Mouse (Mus musculus): ENCODE measurements around the gene Irx4. TPM values are rescaled to one million over a fixed set of nuclear protein-coding genes. Genes with fewer than 3 reads are reported as not detected.
A peak's percentile ranks its signal among the peaks of the same experiment; 100 is the strongest.

Irx4 gene
- polyA plus RNA-seq (2015; fragmentation: Nextera tagmentation; extraction: Ambion mirVana): 5.8 and 7.3 TPM in 2 replicates

DNA sequence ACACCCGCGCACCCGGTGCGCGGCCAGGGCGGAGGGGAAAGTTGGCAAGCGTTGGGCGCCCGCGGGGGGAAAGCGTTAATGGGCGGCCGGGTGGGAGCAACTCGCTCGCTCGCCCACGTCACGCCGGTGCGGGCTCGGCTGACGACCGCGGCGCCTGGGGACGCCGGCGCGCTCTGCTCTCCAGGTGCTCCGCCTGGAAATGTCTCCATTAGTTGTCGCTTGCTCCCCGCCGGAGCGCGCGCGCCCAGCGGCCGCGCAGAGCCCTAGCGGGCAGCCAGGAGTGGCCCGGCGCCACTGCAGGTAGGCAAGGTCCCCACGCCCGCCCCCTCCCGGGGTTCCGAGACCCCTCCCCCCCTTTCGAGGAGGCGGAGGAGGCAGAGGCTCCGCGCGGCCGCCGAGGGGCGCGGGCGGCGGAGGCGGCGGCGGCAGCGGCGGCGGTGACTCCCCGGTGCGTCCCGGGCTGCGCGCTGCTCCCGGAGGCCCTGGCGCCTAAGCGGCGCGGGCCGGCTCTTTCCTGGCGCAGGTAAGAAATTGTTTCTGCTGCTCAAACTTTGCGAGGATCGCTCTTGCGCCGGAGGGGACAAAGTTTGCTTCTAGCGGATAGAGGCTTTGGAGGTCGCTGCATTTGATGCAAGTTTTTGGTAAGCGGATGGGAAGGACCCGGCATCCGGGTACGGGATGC, at the start of gene Irx4:
TSS of gene Irx4 (plus strand) at position 126 of the 682 bp plus-strand sequence.
- H3K27ac ChIP-seq: peak within 1 kb of the TSS; percentile 63
- H3K9me3 ChIP-seq: no peaks in the 10 kb centered on the region
- H3K27me3 ChIP-seq: peaks cover 99% of the 10 kb centered on the region
- H3K36me3 ChIP-seq: no peaks in the 10 kb centered on the region
- peak within 1 kb of the TSS; percentile 67 for H3K9ac ChIP-seq
- 1% methylated on average over 70 of the region's 86 CpGs for WGBS
- H3K4me2 ChIP-seq: peak within 1 kb of the TSS; percentile 74
- peak within 1 kb of the TSS; percentile 48 for H3K4me3 ChIP-seq
- H3K4me1 ChIP-seq (replicated peaks): peaks cover 47% of the 10 kb centered on the region
- no peak; the same call in 1 of the 2 replicates for ATAC-seq (ENCODE audit: low FRiP score)

GRCm38 (mm10) chr13:73214301-73214700, 46.0 kb upstream of the Irx4 start:
- Histone ChIP-seq H3K27me3 (no peaks in the 10 kb centered on the region), H3K36me3 (no peaks in the 10 kb centered on the region), H3K4me2 (no peak overlapping the region), H3K4me3 (no peak overlapping the region), H3K9me3 (peaks cover 10% of the 10 kb centered on the region), H3K4me1 (replicated peaks) (no peaks in the 10 kb centered on the region), H3K27ac (no peak overlapping the region), H3K9ac (no peak overlapping the region)
- no peak for ATAC-seq (ENCODE audit: low FRiP score)
- WGBS: 66% methylated on average over 10 of the region's 10 CpGs

GRCm38 (mm10) chr13:73236461-73236860, 23.8 kb upstream of the Irx4 start:
- peaks cover 9% of the 10 kb centered on the region; the same call in 1 of the 2 replicates for H3K4me1 ChIP-seq (replicated peaks)
- H3K9me3 ChIP-seq: no peaks in the 10 kb centered on the region
- no peaks in the 10 kb centered on the region for H3K36me3 ChIP-seq
- no peak overlapping the region for H3K4me2 ChIP-seq
- no peak overlapping the region for H3K4me3 ChIP-seq
- H3K9ac ChIP-seq: no peak overlapping the region
- ATAC-seq (ENCODE audit: low FRiP score): no peak
- H3K27me3 ChIP-seq: peaks cover 1% of the 10 kb centered on the region; the same call in 1 of the 2 replicates
- no peak overlapping the region for H3K27ac ChIP-seq
- 46% methylated on average over 8 of the region's 8 CpGs for WGBS

DNA sequence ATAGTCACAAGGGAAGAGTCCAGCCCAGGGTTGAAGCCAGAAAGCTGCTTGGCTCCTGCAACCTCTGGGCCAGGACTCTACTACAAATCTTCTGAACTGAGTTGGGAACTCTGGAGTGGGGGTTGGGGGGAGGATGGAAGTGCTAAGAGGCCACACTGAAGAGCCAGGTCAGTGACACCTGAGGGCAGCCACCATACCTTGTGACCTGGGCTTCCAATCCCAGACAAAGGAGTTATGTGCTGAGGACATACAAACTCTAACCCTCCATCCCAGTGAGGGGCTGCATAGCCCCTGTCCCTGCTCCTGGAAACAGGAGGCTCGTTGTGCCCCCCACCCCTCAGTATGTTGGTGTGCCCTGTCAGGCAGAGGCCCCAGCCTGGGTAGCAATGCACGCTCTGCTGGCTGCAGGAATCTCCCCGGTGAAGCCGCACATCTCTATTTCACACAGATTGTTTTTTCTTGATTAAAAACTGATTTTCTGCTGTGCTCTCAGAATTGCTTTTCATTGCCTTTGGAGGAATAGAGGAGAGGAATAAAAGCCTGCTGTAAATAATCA, 21.0 kb upstream of the Irx4 start:
- WGBS: 75% methylated on average over 4 of the region's 4 CpGs
- H3K4me1 ChIP-seq (replicated peaks): peaks cover 9% of the 10 kb centered on the region; the same call in 1 of the 2 replicates
- no peak overlapping the region for H3K4me3 ChIP-seq
- peaks cover 5% of the 10 kb centered on the region; the same call in 1 of the 2 replicates for H3K9me3 ChIP-seq
- H3K9ac ChIP-seq: no peak overlapping the region
- H3K36me3 ChIP-seq: no peaks in the 10 kb centered on the region
- ATAC-seq (ENCODE audit: low FRiP score): peak; percentile 66; the same call in 1 of the 2 replicates
- peaks cover 3% of the 10 kb centered on the region; the same call in 1 of the 2 replicates for H3K27me3 ChIP-seq
- H3K4me2 ChIP-seq: no peak overlapping the region
- H3K27ac ChIP-seq: no peak overlapping the region

- peaks cover 9% of the 10 kb centered on the region; the same call in 1 of the 2 replicates for H3K4me1 ChIP-seq (replicated peaks)
- H3K9me3 ChIP-seq: peaks cover 6% of the 10 kb centered on the region; the same call in 1 of the 2 replicates
- no peak overlapping the region for H3K27ac ChIP-seq
- H3K27me3 ChIP-seq: peaks cover 6% of the 10 kb centered on the region; the same call in 1 of the 2 replicates
- no peak for ATAC-seq (ENCODE audit: low FRiP score)
- H3K4me2 ChIP-seq: no peak overlapping the region
- H3K9ac ChIP-seq: no peak overlapping the region
- 92% methylated on average over 5 of the region's 5 CpGs for WGBS
- no peak overlapping the region for H3K4me3 ChIP-seq
- no peaks in the 10 kb centered on the region for H3K36me3 ChIP-seq
Measured at GRCm38 (mm10) chr13:73242556-73242955, 17.7 kb upstream of the Irx4 start.

DNA sequence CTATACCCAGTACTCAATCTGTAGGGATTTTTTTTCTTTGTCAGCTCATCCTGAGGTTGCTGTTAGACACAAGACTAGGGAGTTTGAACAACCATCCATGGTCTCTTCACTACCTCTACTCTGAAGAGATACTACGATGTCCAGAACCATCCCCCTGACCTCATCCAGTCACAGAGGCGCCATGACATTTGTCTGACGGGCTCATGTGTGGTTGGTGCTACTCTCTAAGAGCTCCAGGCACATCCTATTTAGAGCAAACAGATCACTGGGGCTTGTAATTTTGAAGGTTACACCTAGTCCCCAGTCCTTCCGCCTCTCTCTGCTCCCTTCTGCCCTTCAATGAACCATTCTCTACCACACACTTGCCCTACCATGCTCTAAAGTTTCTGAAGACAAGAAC, 13.3 kb upstream of the Irx4 start:
- Histone ChIP-seq H3K36me3 (no peaks in the 10 kb centered on the region), H3K4me3 (no peak overlapping the region), H3K27me3 (peaks cover 34% of the 10 kb centered on the region), H3K27ac (no peak overlapping the region), H3K4me2 (no peak overlapping the region), H3K9ac (no peak overlapping the region), H3K9me3 (peaks cover 6% of the 10 kb centered on the region; the same call in 1 of the 2 replicates), H3K4me1 (replicated peaks) (no peaks in the 10 kb centered on the region)
- 95% methylated on average over 4 of the region's 4 CpGs for WGBS
- ATAC-seq (ENCODE audit: low FRiP score): no peak

- Histone ChIP-seq H3K4me3 (no peak overlapping the region), H3K36me3 (no peaks in the 10 kb centered on the region), H3K4me2 (no peak overlapping the region), H3K9ac (no peak overlapping the region), H3K27ac (no peak overlapping the region), H3K9me3 (no peaks in the 10 kb centered on the region), H3K27me3 (peaks cover 65% of the 10 kb centered on the region), H3K4me1 (replicated peaks) (no peaks in the 10 kb centered on the region)
- ATAC-seq (ENCODE audit: low FRiP score): no peak
- 45% methylated on average over 7 of the region's 7 CpGs for WGBS
Measured at GRCm38 (mm10) chr13:73251222-73251621, 9.1 kb upstream of the Irx4 start.

DNA sequence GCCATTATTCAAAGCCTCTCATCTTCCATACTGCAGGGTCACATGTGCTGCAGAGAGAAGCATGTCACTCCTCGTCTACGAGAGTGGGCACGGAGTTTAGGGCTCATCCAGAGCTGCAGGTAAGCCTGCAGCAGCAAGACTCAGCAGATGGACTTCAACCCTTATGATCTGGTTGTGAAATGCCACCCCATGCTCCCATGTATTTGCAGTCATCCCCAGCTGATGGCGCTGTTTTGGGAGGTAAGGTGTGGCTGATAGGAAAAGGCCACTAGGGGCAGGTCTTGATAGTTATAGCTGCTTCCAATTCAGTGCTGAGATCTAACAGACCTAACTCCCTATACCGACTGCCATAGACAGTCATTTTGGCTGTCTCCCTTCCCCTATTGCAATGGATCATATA, 8.3 kb upstream of the Irx4 start:
- no peak for ATAC-seq (ENCODE audit: low FRiP score)
- Histone ChIP-seq H3K27ac (no peak overlapping the region), H3K4me2 (no peak overlapping the region), H3K9ac (no peak overlapping the region), H3K36me3 (no peaks in the 10 kb centered on the region), H3K27me3 (peaks cover 73% of the 10 kb centered on the region), H3K9me3 (no peaks in the 10 kb centered on the region), H3K4me3 (no peak overlapping the region), H3K4me1 (replicated peaks) (no peaks in the 10 kb centered on the region)
- WGBS: 60% methylated on average over 5 of the region's 5 CpGs

DNA sequence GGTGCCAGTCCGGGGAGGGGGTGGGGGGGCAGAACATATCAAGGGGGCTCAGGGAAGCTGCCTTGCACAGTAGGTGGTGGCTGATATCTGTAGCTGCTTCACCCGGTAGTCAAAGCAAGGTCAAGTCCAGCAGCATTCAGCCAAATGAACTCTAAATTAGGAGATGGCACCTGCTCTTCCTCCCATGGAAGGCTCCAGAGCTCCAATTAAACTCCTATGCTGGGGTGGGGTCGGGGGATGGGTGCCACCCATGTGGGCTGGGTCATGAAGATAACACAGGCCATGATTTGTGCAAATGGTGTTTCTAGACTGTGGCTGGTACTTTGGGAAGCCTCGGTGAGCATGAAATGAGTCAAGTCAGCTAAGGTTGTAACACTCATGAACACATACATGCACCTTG, 1.9 kb upstream of the Irx4 start:
- Histone ChIP-seq H3K4me1 (replicated peaks) (peaks cover 28% of the 10 kb centered on the region), H3K4me3 (no peak overlapping the region), H3K27me3 (peaks cover 93% of the 10 kb centered on the region), H3K4me2 (no peak overlapping the region), H3K9ac (no peak overlapping the region), H3K9me3 (no peaks in the 10 kb centered on the region), H3K27ac (no peak overlapping the region), H3K36me3 (no peaks in the 10 kb centered on the region)
- ATAC-seq (ENCODE audit: low FRiP score): no peak
- 59% methylated on average over 4 of the region's 4 CpGs for WGBS

DNA sequence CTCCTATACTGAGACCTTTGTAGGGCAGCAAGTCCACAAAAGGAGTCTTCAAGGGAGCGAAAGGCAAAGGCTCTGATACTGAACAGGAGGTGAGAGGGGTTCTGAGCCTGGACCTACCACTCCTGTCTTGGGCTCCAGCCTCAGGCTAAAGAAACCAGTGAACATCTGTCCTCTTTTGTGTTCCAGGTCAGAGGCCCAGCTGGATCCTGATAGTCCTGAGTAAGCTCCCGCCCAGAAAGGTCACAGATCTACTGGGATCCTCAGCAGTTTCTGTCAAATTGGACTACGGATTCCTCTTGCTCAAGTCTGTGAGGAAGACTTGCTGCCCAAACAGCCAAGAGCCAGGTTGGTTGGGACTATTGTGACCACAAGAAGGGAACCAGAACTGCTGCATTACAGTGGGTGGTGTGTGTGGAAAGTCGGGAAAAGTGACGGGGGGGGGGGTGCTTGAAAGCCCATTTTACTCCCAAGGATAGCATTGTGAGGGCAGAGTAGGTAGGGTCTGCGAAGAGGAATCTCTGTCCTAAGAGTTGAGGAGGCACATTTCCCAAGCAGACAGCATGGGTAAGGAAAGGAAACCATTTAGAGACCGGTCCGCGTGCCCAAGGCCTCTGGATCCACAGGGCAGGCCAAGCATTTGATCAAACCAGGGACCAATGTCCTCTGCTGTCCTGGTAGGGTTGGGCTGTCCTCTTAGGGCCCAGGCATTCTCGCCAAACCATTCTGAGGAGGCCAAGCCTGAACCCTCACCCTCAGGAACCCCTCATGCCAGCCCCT, 514 bp upstream of the Irx4 start:
- Histone ChIP-seq H3K4me1 (replicated peaks) (peaks cover 42% of the 10 kb centered on the region), H3K9ac (peak overlapping the region; percentile 67), H3K27me3 (peaks cover 99% of the 10 kb centered on the region), H3K9me3 (no peaks in the 10 kb centered on the region), H3K36me3 (no peaks in the 10 kb centered on the region), H3K4me3 (peak overlapping the region; percentile 48), H3K4me2 (peak overlapping the region; percentile 74), H3K27ac (peak overlapping the region; percentile 52; the same call in 1 of the 2 replicates)
- ATAC-seq (ENCODE audit: low FRiP score): no peak; the same call in 1 of the 2 replicates
- 11% methylated on average over 10 of the region's 10 CpGs for WGBS

DNA sequence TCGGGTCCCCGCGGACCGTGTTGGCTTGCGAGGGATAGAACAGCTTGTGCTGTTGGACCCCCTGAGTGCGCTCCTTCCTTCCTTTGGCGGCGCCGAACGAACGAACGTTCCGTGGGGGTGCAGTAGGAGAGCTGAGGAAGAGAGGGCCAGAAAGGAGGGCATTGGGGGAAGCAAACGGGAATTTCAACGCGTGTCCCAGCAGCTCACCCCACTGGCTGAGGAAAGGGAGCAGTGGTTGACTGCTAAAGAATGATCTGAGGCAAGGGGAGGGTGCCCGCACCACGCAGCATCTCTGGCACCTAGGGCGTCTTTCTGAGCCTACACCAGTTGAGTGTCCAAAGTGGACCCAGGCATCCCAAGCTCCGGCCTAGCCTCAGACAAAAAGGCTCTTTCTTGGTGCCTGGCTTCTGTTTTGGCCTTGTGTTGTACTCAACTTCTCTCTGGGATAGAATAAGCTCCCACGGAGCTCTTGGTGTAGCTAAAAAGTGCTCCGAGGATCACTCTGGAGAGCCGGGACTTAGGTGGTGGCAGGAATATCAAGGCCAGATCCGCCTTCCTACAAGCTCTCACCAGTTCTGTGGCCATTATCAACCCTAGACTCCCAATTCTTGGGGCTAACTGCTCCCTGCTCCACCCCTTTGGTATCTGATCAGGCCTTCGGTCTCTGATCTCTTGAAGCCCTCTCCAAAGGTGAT, 904 bp downstream of the Irx4 start:
- H3K4me2 ChIP-seq: peak overlapping the region; percentile 74
- peaks cover 99% of the 10 kb centered on the region for H3K27me3 ChIP-seq
- no peak for ATAC-seq (ENCODE audit: low FRiP score)
- peak overlapping the region; percentile 48 for H3K4me3 ChIP-seq
- no peaks in the 10 kb centered on the region for H3K36me3 ChIP-seq
- H3K4me1 ChIP-seq (replicated peaks): peaks cover 50% of the 10 kb centered on the region
- WGBS: 5% methylated on average over 25 of the region's 25 CpGs
- no peaks in the 10 kb centered on the region for H3K9me3 ChIP-seq
- peak overlapping the region; percentile 67 for H3K9ac ChIP-seq
- peak overlapping the region; percentile 63 for H3K27ac ChIP-seq

- no peaks in the 10 kb centered on the region for H3K36me3 ChIP-seq
- ATAC-seq (ENCODE audit: low FRiP score): no peak
- WGBS: 22% methylated on average over 2 of the region's 2 CpGs
- no peak overlapping the region for H3K9ac ChIP-seq
- H3K4me1 ChIP-seq (replicated peaks): peaks cover 50% of the 10 kb centered on the region
- H3K4me3 ChIP-seq: peak overlapping the region; percentile 48
- H3K9me3 ChIP-seq: no peaks in the 10 kb centered on the region
- H3K27me3 ChIP-seq: peaks cover 99% of the 10 kb centered on the region
- peak overlapping the region; percentile 74 for H3K4me2 ChIP-seq
- H3K27ac ChIP-seq: peak overlapping the region; percentile 63
Measured at GRCm38 (mm10) chr13:73261881-73262280, 1.6 kb downstream of the Irx4 start.
